Mouse (Mus musculus): ENCODE measurements around the gene Nxph3. TPM values are rescaled to one million over a fixed set of nuclear protein-coding genes. Genes with fewer than 3 reads are reported as not detected.
"Not testable (repeated sequence)": the region's sequence is repeated elsewhere in the genome, so short reads cannot be mapped to it uniquely, and the experiment has no call there.

Gene Nxph3
- polyA plus RNA-seq, 1 experiment from 2014 or later: 6.3 TPM

- 60% methylated on average over 10 of the region's 10 CpGs for WGBS
Observed at GRCm38 (mm10) chr11:95503581-95504180, 10.7 kb downstream of the Nxph3 start.

GRCm38 (mm10) chr11:95501826-95502225 is 12.5 kb downstream of the Nxph3 start:
- not testable (repeated sequence) for H3K9me3 ChIP-seq; ATAC-seq (replicated peaks); H3K36me3 ChIP-seq; H3K9ac ChIP-seq (replicated peaks); H3K4me3 ChIP-seq; H3K27me3 ChIP-seq; H3K4me2 ChIP-seq (replicated peaks); H3K27ac ChIP-seq (replicated peaks)
- whole genome bisulfite sequencing: 87% methylated on average over 8 of the region's 8 CpGs
- H3K4me1 ChIP-seq: peaks cover 12% of the 10 kb centered on the region; the same call in 1 of the 2 replicates

More at GRCm38 (mm10) chr11:95503581-95504180, 10.7 kb downstream of the Nxph3 start:
- Histone ChIP-seq H3K4me2 (replicated peaks) (no peak overlapping the region), H3K36me3 (no peaks in the 10 kb centered on the region), H3K9ac (replicated peaks) (no peak overlapping the region), H3K27ac (replicated peaks) (no peak overlapping the region), H3K4me3 (no peak overlapping the region), H3K9me3 (no peaks in the 10 kb centered on the region), H3K4me1 (peaks cover 12% of the 10 kb centered on the region; the same call in 1 of the 2 replicates), H3K27me3 (no peaks in the 10 kb centered on the region)
- ATAC-seq (replicated peaks): no peak

DNA sequence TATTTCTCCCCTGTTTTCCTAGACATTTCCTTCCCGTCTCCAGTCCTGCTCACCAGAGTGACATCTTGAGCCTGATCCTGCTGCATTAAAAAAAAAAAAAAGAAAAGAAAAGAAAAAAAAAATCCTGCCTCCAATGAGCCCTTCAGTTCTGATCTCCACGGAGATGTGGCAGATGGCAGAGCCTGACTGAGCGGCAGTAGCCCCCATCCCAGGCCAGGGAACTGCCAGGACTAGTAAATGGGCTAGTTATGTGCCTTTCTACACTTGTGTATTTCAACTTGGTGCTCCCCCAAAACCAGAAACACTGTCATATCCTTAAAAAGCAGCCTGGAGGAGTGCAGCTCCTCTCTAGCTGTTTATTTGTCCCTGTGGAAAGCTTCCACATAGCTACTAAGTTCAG is 13.5 kb downstream of the Nxph3 start:
- ATAC-seq (replicated peaks): no peak
- peaks cover 7% of the 10 kb centered on the region; the same call in 1 of the 2 replicates for H3K36me3 ChIP-seq
- H3K9ac ChIP-seq (replicated peaks): no peak overlapping the region
- 19% methylated on average over 3 of the region's 3 CpGs for WGBS
- no peaks in the 10 kb centered on the region for H3K27me3 ChIP-seq
- no peak overlapping the region for H3K4me3 ChIP-seq
- peak overlapping the region; percentile 46 for H3K27ac ChIP-seq (replicated peaks)
- no peak overlapping the region for H3K4me2 ChIP-seq (replicated peaks)
- no peaks in the 10 kb centered on the region for H3K9me3 ChIP-seq
- peaks cover 12% of the 10 kb centered on the region; the same call in 1 of the 2 replicates for H3K4me1 ChIP-seq

DNA sequence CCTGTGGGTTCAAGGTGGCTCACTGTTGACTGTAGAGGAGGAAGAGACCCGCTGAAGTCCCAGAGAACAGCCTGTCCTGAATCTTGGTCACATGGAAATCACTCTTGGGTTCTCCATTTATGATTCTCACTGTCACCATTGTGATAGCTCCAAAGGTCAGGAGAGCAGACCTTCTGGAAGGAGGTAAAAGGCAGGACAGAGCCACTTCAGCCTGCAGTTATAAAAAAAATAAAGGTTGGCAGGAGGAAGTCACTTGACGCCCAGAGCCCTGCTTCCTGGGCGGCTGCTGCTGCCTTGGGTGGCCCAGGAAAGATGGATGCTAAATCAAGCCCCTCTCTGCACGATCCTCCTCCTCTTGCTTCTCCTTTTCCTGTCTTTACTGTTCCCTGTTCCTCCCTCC is 14.0 kb downstream of the Nxph3 start:
- ATAC-seq (replicated peaks): no peak
- H3K27ac ChIP-seq (replicated peaks): peak overlapping the region; percentile 46
- no peaks in the 10 kb centered on the region for H3K9me3 ChIP-seq
- peaks cover 13% of the 10 kb centered on the region; the same call in 1 of the 2 replicates for H3K4me1 ChIP-seq
- no peak overlapping the region for H3K4me3 ChIP-seq
- WGBS: 60% methylated on average over 4 of the region's 4 CpGs
- no peak overlapping the region for H3K4me2 ChIP-seq (replicated peaks)
- no peaks in the 10 kb centered on the region for H3K27me3 ChIP-seq
- no peak overlapping the region for H3K9ac ChIP-seq (replicated peaks)
- peaks cover 7% of the 10 kb centered on the region; the same call in 1 of the 2 replicates for H3K36me3 ChIP-seq

- no peak for ATAC-seq (replicated peaks)
- no peak overlapping the region for H3K4me2 ChIP-seq (replicated peaks)
- peaks cover 23% of the 10 kb centered on the region for H3K4me1 ChIP-seq
- H3K4me3 ChIP-seq: no peak overlapping the region
- no peak overlapping the region; the same call in 1 of the 2 replicates for H3K27ac ChIP-seq (replicated peaks)
- H3K9ac ChIP-seq (replicated peaks): no peak overlapping the region
- no peaks in the 10 kb centered on the region for H3K9me3 ChIP-seq
- H3K27me3 ChIP-seq: no peaks in the 10 kb centered on the region
- 84% methylated on average over 5 of the region's 5 CpGs for WGBS
- peaks cover 14% of the 10 kb centered on the region; the same call in 1 of the 2 replicates for H3K36me3 ChIP-seq
Observed at GRCm38 (mm10) chr11:95497921-95498320, 16.4 kb downstream of the Nxph3 start.

DNA sequence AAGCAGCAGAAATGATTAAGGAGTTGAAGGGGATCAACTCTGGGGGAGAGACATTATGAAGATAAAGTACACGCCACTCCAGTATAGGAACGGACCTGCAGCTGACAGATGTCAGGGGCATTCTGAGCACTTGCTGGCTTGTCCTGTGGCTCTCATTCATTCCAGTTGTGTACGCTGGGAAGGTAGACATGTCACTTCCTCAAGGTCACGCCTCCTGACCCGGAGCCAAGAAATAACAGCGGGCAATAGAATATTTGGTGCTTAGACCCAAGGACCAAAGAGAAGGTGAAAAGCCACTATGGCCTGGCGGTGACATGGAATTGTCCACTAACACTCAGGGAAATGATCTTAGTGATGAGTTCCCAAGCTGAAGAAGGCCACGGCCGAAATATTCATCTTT is 18.5 kb downstream of the Nxph3 start:
- peaks cover 23% of the 10 kb centered on the region; the same call in 1 of the 2 replicates for H3K36me3 ChIP-seq
- 94% methylated on average over 9 of the region's 9 CpGs for WGBS
- no peak overlapping the region for H3K27ac ChIP-seq (replicated peaks)

DNA sequence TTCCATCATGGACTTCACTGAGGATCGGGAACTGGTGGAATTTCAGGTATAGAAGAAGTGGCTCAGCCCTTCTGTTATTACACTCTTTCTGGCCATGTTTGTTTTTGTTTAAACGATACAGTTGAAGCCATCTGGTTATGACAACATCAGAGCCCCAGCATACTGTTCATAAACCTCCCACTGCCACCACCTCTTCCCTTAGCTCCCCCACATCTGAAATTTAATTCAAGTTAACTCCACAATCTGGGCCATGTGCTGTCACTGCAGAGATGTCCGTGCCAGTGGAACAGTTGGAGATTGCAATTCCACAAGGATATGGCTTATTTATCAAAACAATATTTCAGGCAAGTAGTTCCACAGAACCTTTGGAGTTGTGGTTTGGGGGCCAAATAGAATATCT is 20.0 kb downstream of the Nxph3 start:
- peak overlapping the region; percentile 41 for H3K27ac ChIP-seq (replicated peaks)
- H3K4me1 ChIP-seq: peaks cover 11% of the 10 kb centered on the region
- H3K9ac ChIP-seq (replicated peaks): no peak overlapping the region
- ATAC-seq (replicated peaks): no peak
- H3K27me3 ChIP-seq: no peaks in the 10 kb centered on the region
- H3K4me3 ChIP-seq: no peak overlapping the region
- no peaks in the 10 kb centered on the region for H3K9me3 ChIP-seq
- 73% methylated on average over 3 of the region's 3 CpGs for WGBS
- H3K36me3 ChIP-seq: peaks cover 32% of the 10 kb centered on the region
- H3K4me2 ChIP-seq (replicated peaks): no peak overlapping the region

More for the DNA sequence above, 18.5 kb downstream of the Nxph3 start:
- ATAC-seq (replicated peaks): no peak
- Histone ChIP-seq H3K9me3 (no peaks in the 10 kb centered on the region), H3K27me3 (no peaks in the 10 kb centered on the region), H3K4me1 (peaks cover 18% of the 10 kb centered on the region), H3K4me3 (no peak overlapping the region), H3K9ac (replicated peaks) (no peak overlapping the region), H3K4me2 (replicated peaks) (no peak overlapping the region)

DNA sequence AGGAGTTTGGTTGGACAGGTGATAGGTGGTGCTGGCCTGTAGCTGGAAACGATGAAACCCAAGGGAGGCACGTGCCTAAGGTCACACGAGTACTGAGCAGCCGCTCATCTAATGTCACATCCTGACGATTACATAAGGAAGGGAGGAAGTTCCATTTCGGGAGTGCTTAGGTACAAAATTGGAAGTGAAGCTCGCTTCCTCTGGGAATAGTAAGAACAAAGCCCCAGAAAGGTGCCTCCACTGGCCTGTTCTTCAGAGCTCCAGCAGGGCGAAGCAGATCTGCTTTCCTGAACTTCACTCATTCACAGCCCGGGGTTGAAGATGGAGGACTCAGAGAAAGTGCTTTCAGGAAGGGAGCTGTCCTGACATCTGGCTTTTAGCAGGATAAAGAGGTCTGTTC is 20.4 kb downstream of the Nxph3 start:
- H3K4me3 ChIP-seq: no peak overlapping the region
- ATAC-seq (replicated peaks): no peak
- H3K9ac ChIP-seq (replicated peaks): no peak overlapping the region
- no peaks in the 10 kb centered on the region for H3K27me3 ChIP-seq
- H3K27ac ChIP-seq (replicated peaks): peak overlapping the region; percentile 41
- H3K4me1 ChIP-seq: peaks cover 11% of the 10 kb centered on the region
- WGBS: 90% methylated on average over 9 of the region's 9 CpGs
- H3K4me2 ChIP-seq (replicated peaks): no peak overlapping the region
- H3K36me3 ChIP-seq: peaks cover 32% of the 10 kb centered on the region
- no peaks in the 10 kb centered on the region for H3K9me3 ChIP-seq

- Histone ChIP-seq H3K9ac (replicated peaks) (no peak overlapping the region), H3K4me3 (no peak overlapping the region), H3K36me3 (peaks cover 28% of the 10 kb centered on the region), H3K27me3 (no peaks in the 10 kb centered on the region), H3K4me2 (replicated peaks) (no peak overlapping the region), H3K4me1 (peaks cover 11% of the 10 kb centered on the region), H3K9me3 (no peaks in the 10 kb centered on the region), H3K27ac (replicated peaks) (no peak overlapping the region)
- ATAC-seq (replicated peaks): no peak
- 59% methylated on average over 4 of the region's 4 CpGs for WGBS
Observed at GRCm38 (mm10) chr11:95493010-95493409, 21.4 kb downstream of the Nxph3 start.

DNA sequence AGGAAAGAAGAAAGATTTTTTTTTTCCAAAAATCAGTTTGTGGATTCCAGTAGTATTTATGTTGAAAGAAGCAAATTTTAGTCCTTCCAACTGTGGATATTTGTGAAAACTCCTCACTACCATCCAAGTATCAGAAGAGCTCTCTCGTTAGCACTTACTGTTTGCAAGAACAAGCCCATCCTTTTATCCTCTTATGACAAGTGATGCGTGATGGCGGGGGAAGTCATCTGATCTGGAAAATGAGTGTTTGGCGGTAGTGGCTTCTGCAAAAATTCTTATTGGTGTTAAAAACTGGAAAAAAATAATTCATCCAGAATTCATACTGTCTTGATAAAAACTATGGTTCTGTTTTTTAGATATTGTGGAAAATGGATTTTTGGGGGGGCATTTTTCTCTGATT is 22.1 kb downstream of the Nxph3 start:
- WGBS: 55% methylated on average over 4 of the region's 4 CpGs
- Histone ChIP-seq H3K4me1 (peaks cover 11% of the 10 kb centered on the region), H3K9ac (replicated peaks) (no peak overlapping the region), H3K36me3 (peaks cover 25% of the 10 kb centered on the region), H3K27ac (replicated peaks) (no peak overlapping the region), H3K4me2 (replicated peaks) (no peak overlapping the region), H3K27me3 (no peaks in the 10 kb centered on the region), H3K9me3 (no peaks in the 10 kb centered on the region), H3K4me3 (no peak overlapping the region)
- ATAC-seq (replicated peaks): no peak

GRCm38 (mm10) chr11:95490104-95490503 is 24.3 kb downstream of the Nxph3 start:
- Histone ChIP-seq H3K4me2 (replicated peaks) (no peak overlapping the region), H3K27me3 (no peaks in the 10 kb centered on the region), H3K9ac (replicated peaks) (no peak overlapping the region), H3K9me3 (no peaks in the 10 kb centered on the region), H3K4me1 (peaks cover 7% of the 10 kb centered on the region), H3K4me3 (no peak overlapping the region), H3K27ac (replicated peaks) (no peak overlapping the region), H3K36me3 (peaks cover 43% of the 10 kb centered on the region)
- 89% methylated on average over 14 of the region's 14 CpGs for WGBS
- ATAC-seq (replicated peaks): no peak

DNA sequence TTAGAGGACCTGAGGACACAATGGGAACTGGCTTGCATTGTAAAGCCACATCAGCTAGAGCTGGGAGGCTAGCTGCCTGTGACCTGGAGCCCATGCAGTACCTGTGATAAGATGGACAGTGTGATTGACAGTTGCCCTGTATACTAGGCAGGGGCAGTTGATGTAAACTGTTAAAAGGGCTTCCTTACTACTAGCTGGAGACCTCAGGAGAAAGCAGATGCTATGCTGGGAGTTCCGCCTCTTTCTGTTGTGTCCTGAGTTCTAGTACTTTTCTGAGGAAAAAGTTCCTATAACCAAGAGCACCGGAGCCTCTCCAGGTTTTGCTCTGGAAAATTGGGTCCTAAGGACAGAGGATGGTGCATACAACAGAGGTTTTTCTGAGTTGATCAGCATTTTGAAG is 27.1 kb downstream of the Nxph3 start:
- 99% methylated on average over 2 of the region's 2 CpGs for WGBS
- no peak overlapping the region for H3K4me3 ChIP-seq
- H3K9ac ChIP-seq (replicated peaks): no peak overlapping the region
- H3K9me3 ChIP-seq: no peaks in the 10 kb centered on the region
- peaks cover 47% of the 10 kb centered on the region for H3K36me3 ChIP-seq
- no peaks in the 10 kb centered on the region for H3K4me1 ChIP-seq
- no peak overlapping the region for H3K4me2 ChIP-seq (replicated peaks)
- no peak overlapping the region for H3K27ac ChIP-seq (replicated peaks)
- ATAC-seq (replicated peaks): no peak
- no peaks in the 10 kb centered on the region for H3K27me3 ChIP-seq

DNA sequence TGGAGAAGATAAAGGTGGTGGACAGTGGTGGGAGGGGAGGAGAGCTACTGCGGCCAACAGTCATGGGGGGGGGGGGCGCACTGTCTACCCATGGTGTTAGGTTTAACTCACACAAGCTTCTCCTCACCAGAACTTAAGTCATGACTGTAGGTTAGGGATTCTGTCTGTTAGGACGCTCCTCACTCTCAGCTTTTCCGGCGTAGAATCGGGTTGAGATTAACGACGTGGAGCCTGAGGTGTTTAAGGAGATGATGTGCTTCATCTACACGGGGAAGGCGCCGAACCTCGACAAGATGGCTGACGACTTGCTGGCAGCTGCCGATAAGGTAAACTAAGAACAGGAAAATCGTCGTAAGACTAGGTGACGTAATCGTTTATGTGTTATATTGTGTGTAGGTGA is 28.7 kb downstream of the Nxph3 start:
- Histone ChIP-seq H3K4me2 (replicated peaks) (no peak overlapping the region), H3K4me1 (no peaks in the 10 kb centered on the region), H3K9ac (replicated peaks) (no peak overlapping the region), H3K27ac (replicated peaks) (no peak overlapping the region), H3K4me3 (no peak overlapping the region), H3K9me3 (no peaks in the 10 kb centered on the region), H3K27me3 (no peaks in the 10 kb centered on the region), H3K36me3 (peaks cover 38% of the 10 kb centered on the region)
- WGBS: 95% methylated on average over 18 of the region's 18 CpGs
- ATAC-seq (replicated peaks): no peak

Data from forebrain, embryonic 15.5 days (tissue).